Mouse (Mus musculus): ENCODE results near the gene Ugp2. TPM values are rescaled to one million over a fixed set of nuclear protein-coding genes. Genes with fewer than 3 reads are reported as not detected.

Ugp2 gene
- polyA plus RNA-seq, 1 experiment from 2014 or later, result 85.2 TPM

DNA sequence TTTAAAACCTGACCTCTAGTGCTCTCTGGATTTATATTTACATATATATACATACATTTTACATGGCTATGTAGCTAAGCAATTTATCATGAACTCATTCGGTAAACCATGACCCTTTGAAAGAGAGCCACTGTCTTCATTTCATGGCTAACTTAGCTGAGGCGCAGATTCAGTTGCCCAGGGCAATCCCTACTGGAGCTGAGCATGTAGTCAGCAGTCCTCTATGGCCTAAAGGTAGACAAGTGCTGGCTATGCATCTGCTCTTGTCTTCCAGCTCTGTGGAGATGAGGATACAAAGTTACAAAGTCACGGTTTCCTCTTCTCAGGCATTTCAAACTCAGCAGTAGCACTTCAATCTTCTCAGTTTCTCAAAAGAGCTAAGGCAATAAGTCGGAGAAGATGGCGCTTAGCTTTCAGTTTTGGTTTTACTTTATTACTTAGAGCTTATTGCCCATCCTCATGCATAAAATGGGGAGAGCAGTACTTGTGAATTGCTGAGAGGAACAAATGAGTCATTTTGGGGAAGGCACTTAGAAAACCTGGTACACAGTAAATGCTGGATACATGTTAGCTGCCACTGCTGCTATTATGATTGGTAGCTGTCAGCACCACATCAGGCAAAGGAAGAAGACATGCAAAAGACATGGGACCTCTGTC, 38.2 kb downstream of the Ugp2 start:
- H3K27me3 ChIP-seq, result no peaks in the 10 kb centered on the region
- in situ Hi-C loops (cut with MboI; ENCODE audit: low pct_unique_long_range_greater_than_20kb), result no loop called here
- DNase-seq (ENCODE audit: low read depth, low spot score) (no peak), ATAC-seq (no peak)
- no peak for TF ChIP-seq CTCF (IDR thresholded peaks at IDR 0.05)
- ChIA-PET POLR2A (no interaction called here), CTCF (interaction anchor here (1.0 to 1.1 kb wide), 3 partner anchors 9 to 16 kb away, joined by 3 read pairs; no protein-coding TSS in a partner anchor)

DNA sequence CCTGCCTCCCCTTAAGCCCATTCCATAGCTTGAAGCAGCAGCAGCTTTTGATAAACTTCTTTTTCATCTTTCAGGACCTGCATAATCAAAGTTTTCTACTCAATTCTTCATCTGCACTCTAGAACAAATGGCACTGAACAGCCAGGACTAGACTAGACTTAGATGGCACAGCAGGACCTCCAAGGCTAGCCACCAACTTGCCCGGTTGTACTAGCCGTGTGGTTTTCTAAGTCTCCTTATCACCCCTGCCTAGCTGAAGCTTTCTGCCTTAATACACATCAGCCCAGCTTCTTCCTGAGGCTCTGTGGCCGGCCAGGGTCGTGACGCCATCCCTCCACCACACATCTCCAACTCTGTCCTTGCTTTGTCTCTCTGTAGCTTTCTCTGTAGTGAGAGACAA, 42.9 kb downstream of the Ugp2 start:
- TF ChIP-seq CTCF (IDR thresholded peaks at IDR 0.05), result no peak
- no peaks in the 10 kb centered on the region for H3K27me3 ChIP-seq
- DNase-seq (ENCODE audit: low read depth, low spot score), result no peak
- in situ Hi-C loops (cut with MboI; ENCODE audit: low pct_unique_long_range_greater_than_20kb), result no loop called here
- POLR2A ChIA-PET, result no interaction called here
- CTCF ChIA-PET, result interaction anchor here (1.7 kb wide), 1 partner anchor 21 kb away, joined by 7 read pairs; no protein-coding TSS in a partner anchor
- no peak for ATAC-seq

GRCm38 (mm10) chr11:21327486-21327885, 43.5 kb downstream of the Ugp2 start:
- no peak for DNase-seq (ENCODE audit: low read depth, low spot score)
- in situ Hi-C loops (cut with MboI; ENCODE audit: low pct_unique_long_range_greater_than_20kb), result no loop called here
- POLR2A ChIA-PET, result no interaction called here
- no peak for ATAC-seq
- no peaks in the 10 kb centered on the region for H3K27me3 ChIP-seq
- no peak for TF ChIP-seq CTCF (IDR thresholded peaks at IDR 0.05)
- CTCF ChIA-PET, result interaction anchor here (1.0 to 2.0 kb wide), 7 partner anchors 8 to 107 kb away, joined by 3 to 8 read pairs (median 6); no protein-coding TSS in a partner anchor

GRCm38 (mm10) chr11:21326770-21327169, 44.2 kb downstream of the Ugp2 start:
- no peaks in the 10 kb centered on the region for H3K27me3 ChIP-seq
- TF ChIP-seq CTCF (IDR thresholded peaks at IDR 0.05), result peak; percentile 50
- POLR2A ChIA-PET, result interaction anchor here (0.6 kb wide), 2 partner anchors 336 to 1339 kb away, joined by 3 read pairs; no protein-coding TSS in a partner anchor
- no peak for ATAC-seq
- in situ Hi-C loops (cut with MboI; ENCODE audit: low pct_unique_long_range_greater_than_20kb), result no loop called here
- CTCF ChIA-PET, result interaction anchor here (1.0 to 2.0 kb wide), 13 partner anchors 8 to 108 kb away, joined by 3 to 8 read pairs (median 3); no protein-coding TSS in a partner anchor
- DNase-seq (ENCODE audit: low read depth, low spot score), result no peak

- in situ Hi-C loops (cut with MboI; ENCODE audit: low pct_unique_long_range_greater_than_20kb), result no loop called here
- ATAC-seq (no peak), DNase-seq (ENCODE audit: low read depth, low spot score) (no peak)
- H3K27me3 ChIP-seq, result no peaks in the 10 kb centered on the region
- ChIA-PET CTCF (interaction anchor here (0.6 to 2.5 kb wide), 12 partner anchors 9 to 1668 kb away, joined by 3 to 8 read pairs (median 3); no protein-coding TSS in a partner anchor), POLR2A (no interaction called here)
- TF ChIP-seq CTCF (IDR thresholded peaks at IDR 0.05), result no peak
Measured at GRCm38 (mm10) chr11:21325781-21326180, 45.2 kb downstream of the Ugp2 start.

- no peaks in the 10 kb centered on the region for H3K27me3 ChIP-seq
- DNase-seq (ENCODE audit: low read depth, low spot score) (no peak), ATAC-seq (no peak)
- in situ Hi-C loops (cut with MboI; ENCODE audit: low pct_unique_long_range_greater_than_20kb), result no loop called here
- CTCF ChIA-PET, result interaction anchor here (0.7 kb wide), 1 partner anchor 35 kb away, joined by 3 read pairs; no protein-coding TSS in a partner anchor
- TF ChIP-seq CTCF (IDR thresholded peaks at IDR 0.05), result no peak
- POLR2A ChIA-PET, result no interaction called here
Measured at GRCm38 (mm10) chr11:21322349-21322748, 48.7 kb downstream of the Ugp2 start.

GRCm38 (mm10) chr11:21321577-21321976, 49.4 kb downstream of the Ugp2 start:
- POLR2A ChIA-PET, result interaction anchor here (1.6 kb wide), 1 partner anchor 26 kb away, joined by 3 read pairs; no protein-coding TSS in a partner anchor
- in situ Hi-C loops (cut with MboI; ENCODE audit: low pct_unique_long_range_greater_than_20kb), result no loop called here
- ATAC-seq (no peak), DNase-seq (ENCODE audit: low read depth, low spot score) (no peak)
- TF ChIP-seq CTCF (IDR thresholded peaks at IDR 0.05), result no peak
- CTCF ChIA-PET, result interaction anchor here (1.1 kb wide), 1 partner anchor 10 kb away, joined by 3 read pairs; no protein-coding TSS in a partner anchor
- H3K27me3 ChIP-seq, result no peaks in the 10 kb centered on the region

DNA sequence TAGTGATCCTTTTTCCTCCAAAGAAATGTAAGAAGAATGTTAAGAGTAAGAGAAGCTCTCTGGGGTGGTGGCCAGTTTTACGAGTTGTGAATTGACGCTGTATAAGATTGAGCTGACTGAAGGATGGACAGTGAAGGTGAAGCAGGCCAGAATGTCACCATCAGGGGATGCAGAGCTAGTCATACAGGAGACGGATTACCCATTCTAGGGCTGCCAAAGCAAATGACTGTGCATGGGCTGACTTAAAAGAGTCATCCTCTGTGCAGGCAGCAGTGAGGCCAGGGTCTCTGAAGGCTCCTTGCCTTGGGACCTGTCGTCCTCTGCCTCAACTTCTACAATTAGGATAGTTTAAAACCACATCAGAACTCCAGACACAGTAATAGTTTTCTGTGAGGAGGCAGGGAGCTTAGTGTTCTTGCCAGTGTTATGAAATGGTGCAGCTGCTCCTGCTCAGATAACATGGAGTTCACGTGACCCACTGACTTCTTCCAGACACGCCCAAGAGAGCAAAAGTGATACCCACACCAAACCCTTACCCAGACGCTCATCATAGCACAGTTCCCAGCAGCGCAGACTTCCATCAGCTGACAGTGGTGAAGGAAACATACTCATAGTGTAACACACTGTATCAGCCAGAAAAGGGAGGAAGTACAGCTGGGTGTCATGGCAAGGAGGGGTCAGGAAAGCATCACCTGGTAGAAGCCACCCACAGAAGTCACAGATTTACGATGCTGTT, 56.9 kb downstream of the Ugp2 start:
- ChIA-PET POLR2A (no interaction called here), CTCF (interaction anchor here (1.0 to 2.6 kb wide), 4 partner anchors 8 to 13 kb away, joined by 5 to 14 read pairs (median 6); no protein-coding TSS in a partner anchor)
- no peak for TF ChIP-seq CTCF (IDR thresholded peaks at IDR 0.05)
- in situ Hi-C loops (cut with MboI; ENCODE audit: low pct_unique_long_range_greater_than_20kb), result no loop called here
- DNase-seq (ENCODE audit: low read depth, low spot score) (no peak), ATAC-seq (no peak)
- no peaks in the 10 kb centered on the region for H3K27me3 ChIP-seq

- in situ Hi-C loops (cut with MboI; ENCODE audit: low pct_unique_long_range_greater_than_20kb), result no loop called here
- DNase-seq (ENCODE audit: low read depth, low spot score) (no peak), ATAC-seq (no peak)
- ChIA-PET CTCF (interaction anchor here (1.4 to 1.7 kb wide), 2 partner anchors 9 to 17 kb away, joined by 3 to 6 read pairs; no protein-coding TSS in a partner anchor), POLR2A (interaction anchor here (0.9 kb wide), 1 partner anchor 11 kb away, joined by 3 read pairs; no protein-coding TSS in a partner anchor)
- H3K27me3 ChIP-seq, result no peaks in the 10 kb centered on the region
- no peak for TF ChIP-seq CTCF (IDR thresholded peaks at IDR 0.05)
Measured at GRCm38 (mm10) chr11:21309516-21309915, 61.5 kb downstream of the Ugp2 start.

DNA sequence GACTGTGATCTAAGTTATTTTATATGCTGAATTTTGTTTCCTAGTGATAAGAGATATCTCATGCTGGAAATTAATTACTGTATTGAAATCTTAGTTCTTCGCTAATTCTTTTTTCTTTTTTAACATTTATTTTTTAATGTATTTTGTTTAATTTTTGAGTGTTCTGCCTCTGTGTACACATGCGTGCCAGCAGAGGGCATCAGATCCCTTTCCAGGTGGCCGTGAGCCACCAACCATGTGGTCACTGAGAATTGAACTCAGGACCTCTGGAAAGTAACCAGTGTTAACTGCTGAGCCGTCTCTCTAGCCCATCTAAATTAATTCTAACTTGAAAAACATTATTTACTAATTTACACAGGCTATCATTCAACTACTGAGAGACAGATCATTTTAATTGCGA, 62.9 kb downstream of the Ugp2 start:
- ChIA-PET CTCF (interaction anchor here (0.7 to 1.7 kb wide), 9 partner anchors 10 to 23 kb away, joined by 3 to 7 read pairs (median 5); no protein-coding TSS in a partner anchor), POLR2A (interaction anchor here (0.7 kb wide), 1 partner anchor 391 kb away, joined by 3 read pairs; no protein-coding TSS in a partner anchor)
- no peak for DNase-seq (ENCODE audit: low read depth, low spot score)
- no peak for ATAC-seq
- in situ Hi-C loops (cut with MboI; ENCODE audit: low pct_unique_long_range_greater_than_20kb), result no loop called here
- peak; percentile 70 for TF ChIP-seq CTCF (IDR thresholded peaks at IDR 0.05)
- no peaks in the 10 kb centered on the region for H3K27me3 ChIP-seq
